Mouse (Mus musculus): ENCODE measurements around the gene Adam8. TPM values are rescaled to one million over a fixed set of nuclear protein-coding genes. Genes with fewer than 3 reads are reported as not detected.

Adam8 gene
- polyA plus RNA-seq, 1 experiment from 2014 or later, result 2.6 TPM

DNA sequence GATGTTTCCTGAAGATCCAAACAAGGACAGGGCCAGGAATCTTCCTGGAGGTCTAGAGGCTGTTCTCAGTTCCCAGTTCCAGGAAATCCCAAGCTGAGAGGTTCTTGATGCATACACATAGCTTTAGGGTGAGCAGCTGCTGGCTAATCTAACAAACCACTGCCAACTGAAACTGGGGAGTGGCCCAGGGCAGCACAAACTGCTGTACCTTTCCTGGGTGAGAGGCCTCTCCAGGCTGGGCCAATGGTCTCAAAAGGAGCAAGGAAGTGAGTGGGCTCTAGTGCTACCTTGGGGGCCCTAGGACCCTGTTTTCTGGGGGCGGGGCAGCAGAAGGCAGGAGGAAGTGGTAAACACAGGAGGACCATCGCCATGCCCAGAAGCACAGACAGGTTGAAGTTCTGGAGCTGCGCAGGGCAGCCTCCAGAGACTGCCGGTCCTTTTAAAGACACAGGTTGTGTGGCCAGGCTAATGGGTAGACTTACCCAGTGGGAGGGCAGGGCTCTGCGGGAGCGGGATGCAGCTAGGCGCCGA, 1.4 kb downstream of the Adam8 start:
- ATAC-seq (ENCODE audit: low FRiP score), result no peak
- H3K36me3 ChIP-seq (ENCODE audit: control insufficient read depth, insufficient read depth, low read length), result no peaks in the 10 kb centered on the region

DNA sequence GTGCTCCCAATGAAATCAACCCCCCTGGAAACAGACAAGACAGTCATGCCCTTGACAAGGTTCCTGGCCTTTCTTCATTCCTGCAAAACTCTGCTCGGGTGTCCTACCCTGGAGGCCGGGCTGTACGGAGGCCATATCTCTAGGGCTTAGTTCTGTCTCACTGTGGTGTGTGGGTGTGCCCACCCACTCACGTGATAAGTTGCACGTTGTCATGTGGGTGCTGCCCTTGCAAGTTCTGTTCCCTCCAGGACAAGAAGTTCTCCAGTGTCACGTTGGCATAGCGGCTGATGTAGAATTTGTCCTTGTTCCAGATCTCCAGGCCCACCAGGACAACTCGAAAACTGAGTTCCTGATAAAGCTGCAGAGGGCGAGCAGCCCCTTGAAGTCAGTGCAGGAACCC, 4.1 kb downstream of the Adam8 start:
- Histone ChIP-seq H3K4me2 (replicated peaks; ENCODE audit: low read depth, low read length) (no peak overlapping the region), H3K4me1 (replicated peaks; ENCODE audit: control insufficient read depth, insufficient read depth, low read length) (no peaks in the 10 kb centered on the region), H3K4me3 (ENCODE audit: low read depth, low read length) (no peak overlapping the region), H3K9me3 (ENCODE audit: control insufficient read depth, low read length) (no peaks in the 10 kb centered on the region), H3K36me3 (ENCODE audit: control insufficient read depth, insufficient read depth, low read length) (no peaks in the 10 kb centered on the region), H3K9ac (ENCODE audit: low read depth, low read length) (no peak overlapping the region), H3K27me3 (ENCODE audit: control insufficient read depth, insufficient read depth, low read length) (no peaks in the 10 kb centered on the region), H3K27ac (ENCODE audit: low read depth, low read length) (no peak overlapping the region)
- ATAC-seq (ENCODE audit: low FRiP score), result no peak
- DNase-seq (ENCODE audit: low spot score), result no peak
- 89% methylated on average over 9 of the region's 9 CpGs for WGBS

More for the DNA sequence above, 1.4 kb downstream of the Adam8 start:
- no peaks in the 10 kb centered on the region for H3K9me3 ChIP-seq (ENCODE audit: control insufficient read depth, low read length)
- H3K4me1 ChIP-seq (replicated peaks; ENCODE audit: control insufficient read depth, insufficient read depth, low read length), result no peaks in the 10 kb centered on the region
- 79% methylated on average over 8 of the region's 8 CpGs for WGBS
- no peak overlapping the region for H3K9ac ChIP-seq (ENCODE audit: low read depth, low read length)
- no peak overlapping the region for H3K4me3 ChIP-seq (ENCODE audit: low read depth, low read length)
- no peak overlapping the region for H3K27ac ChIP-seq (ENCODE audit: low read depth, low read length)
- H3K27me3 ChIP-seq (ENCODE audit: control insufficient read depth, insufficient read depth, low read length), result no peaks in the 10 kb centered on the region
- H3K4me2 ChIP-seq (replicated peaks; ENCODE audit: low read depth, low read length), result no peak overlapping the region
- DNase-seq (ENCODE audit: low spot score), result no peak

DNA sequence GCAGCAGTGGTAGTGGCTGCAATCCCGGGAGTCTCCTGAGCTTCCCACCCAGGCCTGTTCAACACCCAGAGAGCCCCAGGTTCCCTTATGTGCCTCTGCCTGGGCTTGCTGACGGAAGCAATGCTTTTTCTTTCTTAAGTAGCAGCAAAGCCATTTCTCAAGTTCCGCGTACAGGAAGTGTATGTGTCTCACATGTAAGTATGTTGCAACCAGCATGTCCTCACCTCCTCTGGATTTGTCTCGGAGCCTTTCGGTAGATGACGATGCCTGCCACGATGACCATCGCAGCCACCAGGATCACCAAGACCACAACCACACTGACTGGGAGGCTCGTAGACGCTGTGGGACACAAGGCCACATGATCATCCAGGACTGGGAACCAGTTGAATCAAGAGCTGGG, 7.9 kb downstream of the Adam8 start:
- ATAC-seq (ENCODE audit: low FRiP score), result no peak
- 94% methylated on average over 11 of the region's 11 CpGs for WGBS
- no peaks in the 10 kb centered on the region for H3K27me3 ChIP-seq (ENCODE audit: control insufficient read depth, insufficient read depth, low read length)

DNA sequence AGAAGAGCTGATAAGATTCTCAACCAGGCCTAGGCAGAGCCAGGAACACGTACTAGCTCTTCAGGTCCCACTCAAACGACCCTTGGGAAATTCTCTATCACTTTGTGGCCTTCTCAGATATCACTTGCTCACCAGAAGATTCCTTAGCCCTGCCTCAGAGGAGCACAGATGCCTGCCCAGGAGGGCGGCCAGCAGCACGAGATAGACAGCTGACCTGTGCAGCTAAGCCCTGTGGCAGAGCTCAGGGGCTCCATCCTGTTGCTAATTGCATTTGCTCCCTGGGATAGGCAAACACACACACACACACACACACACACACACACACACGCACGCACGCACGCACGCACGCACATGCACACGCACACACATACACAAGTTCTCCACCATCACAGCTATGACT, 10.3 kb downstream of the Adam8 start:
- H3K27ac ChIP-seq (ENCODE audit: low read depth, low read length), result no peak overlapping the region
- no peaks in the 10 kb centered on the region for H3K36me3 ChIP-seq (ENCODE audit: control insufficient read depth, insufficient read depth, low read length)
- no peak overlapping the region for H3K9ac ChIP-seq (ENCODE audit: low read depth, low read length)
- no peak for DNase-seq (ENCODE audit: low spot score)
- no peak overlapping the region for H3K4me3 ChIP-seq (ENCODE audit: low read depth, low read length)
- WGBS, result 87% methylated on average over 11 of the region's 11 CpGs
- H3K9me3 ChIP-seq (ENCODE audit: control insufficient read depth, low read length), result no peaks in the 10 kb centered on the region
- no peak overlapping the region for H3K4me2 ChIP-seq (replicated peaks; ENCODE audit: low read depth, low read length)
- peaks cover 3% of the 10 kb centered on the region; the same call in 1 of the 2 replicates for H3K4me1 ChIP-seq (replicated peaks; ENCODE audit: control insufficient read depth, insufficient read depth, low read length)
- no peak for ATAC-seq (ENCODE audit: low FRiP score)
- no peaks in the 10 kb centered on the region for H3K27me3 ChIP-seq (ENCODE audit: control insufficient read depth, insufficient read depth, low read length)

More for the DNA sequence above, 7.9 kb downstream of the Adam8 start:
- DNase-seq (ENCODE audit: low spot score), result no peak
- Histone ChIP-seq H3K36me3 (ENCODE audit: control insufficient read depth, insufficient read depth, low read length) (no peaks in the 10 kb centered on the region), H3K4me2 (replicated peaks; ENCODE audit: low read depth, low read length) (no peak overlapping the region), H3K9me3 (ENCODE audit: control insufficient read depth, low read length) (no peaks in the 10 kb centered on the region), H3K4me1 (replicated peaks; ENCODE audit: control insufficient read depth, insufficient read depth, low read length) (no peaks in the 10 kb centered on the region), H3K9ac (ENCODE audit: low read depth, low read length) (no peak overlapping the region), H3K4me3 (ENCODE audit: low read depth, low read length) (no peak overlapping the region), H3K27ac (ENCODE audit: low read depth, low read length) (no peak overlapping the region)

DNA sequence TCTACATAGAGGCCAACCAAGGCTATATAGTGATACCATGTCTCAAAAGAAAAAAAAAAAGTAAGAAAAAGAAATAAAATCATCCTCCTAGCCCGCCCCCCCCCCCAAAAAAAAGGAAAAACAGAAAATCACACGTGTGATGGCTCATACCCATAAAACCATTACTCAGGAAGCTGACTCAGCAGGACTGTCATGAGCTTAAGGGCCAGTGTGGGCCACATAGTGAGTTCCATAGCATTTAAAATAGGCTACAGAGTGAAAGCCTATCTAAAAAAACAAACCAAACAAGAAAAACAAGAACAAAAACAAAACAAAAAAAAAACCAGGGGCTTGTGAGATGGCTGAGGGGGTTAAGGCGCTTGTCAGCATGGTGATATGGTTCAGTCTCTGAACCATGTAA, 11.6 kb downstream of the Adam8 start:
- peaks cover 3% of the 10 kb centered on the region; the same call in 1 of the 2 replicates for H3K4me1 ChIP-seq (replicated peaks; ENCODE audit: control insufficient read depth, insufficient read depth, low read length)
- no peak overlapping the region for H3K4me2 ChIP-seq (replicated peaks; ENCODE audit: low read depth, low read length)
- H3K27me3 ChIP-seq (ENCODE audit: control insufficient read depth, insufficient read depth, low read length), result no peaks in the 10 kb centered on the region
- ATAC-seq (ENCODE audit: low FRiP score) (no peak), DNase-seq (ENCODE audit: low spot score) (no peak)
- H3K27ac ChIP-seq (ENCODE audit: low read depth, low read length), result no peak overlapping the region
- H3K9ac ChIP-seq (ENCODE audit: low read depth, low read length), result no peak overlapping the region
- H3K4me3 ChIP-seq (ENCODE audit: low read depth, low read length), result no peak overlapping the region
- WGBS, result 64% methylated on average over 3 of the region's 3 CpGs
- H3K36me3 ChIP-seq (ENCODE audit: control insufficient read depth, insufficient read depth, low read length), result no peaks in the 10 kb centered on the region
- no peaks in the 10 kb centered on the region for H3K9me3 ChIP-seq (ENCODE audit: control insufficient read depth, low read length)

DNA sequence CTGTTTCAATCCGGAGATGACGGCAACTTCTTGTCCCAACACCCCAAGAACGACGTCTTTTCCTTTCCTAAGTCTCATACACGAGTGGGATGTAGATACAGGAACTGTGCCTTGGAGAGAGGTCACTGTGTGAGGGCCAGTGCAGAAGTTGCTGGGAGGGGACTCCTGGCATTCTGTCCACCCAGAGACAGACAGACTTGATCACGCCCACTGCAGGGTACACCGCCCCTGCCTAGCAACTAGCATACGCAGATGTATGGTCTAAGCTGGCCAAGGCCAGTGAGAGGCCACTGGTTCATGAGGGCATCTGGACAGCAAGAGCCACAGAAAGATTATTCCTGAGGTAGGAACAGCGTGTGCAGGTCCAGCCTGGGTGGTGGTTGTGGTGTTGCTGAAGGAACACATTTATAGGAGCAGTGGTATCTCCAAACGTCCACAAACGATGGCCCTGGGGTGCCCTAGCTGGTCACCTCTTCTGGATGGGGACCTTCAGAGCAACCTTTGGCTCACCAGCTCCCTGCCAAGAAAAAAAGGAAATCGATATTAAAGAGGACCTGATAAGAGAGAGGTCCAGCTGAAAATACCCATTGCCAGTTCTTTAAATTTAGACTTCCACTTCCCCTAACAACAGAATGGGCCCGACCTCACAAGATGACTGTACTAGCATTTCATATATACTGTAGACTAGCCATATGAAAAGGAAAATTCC, 13.2 kb downstream of the Adam8 start:
- peak overlapping the region; percentile 72 for H3K4me2 ChIP-seq (replicated peaks; ENCODE audit: low read depth, low read length)
- H3K9ac ChIP-seq (ENCODE audit: low read depth, low read length), result peak overlapping the region; percentile 31
- DNase-seq (ENCODE audit: low spot score), result peak; percentile 14
- H3K27me3 ChIP-seq (ENCODE audit: control insufficient read depth, insufficient read depth, low read length), result no peaks in the 10 kb centered on the region
- no peaks in the 10 kb centered on the region for H3K9me3 ChIP-seq (ENCODE audit: control insufficient read depth, low read length)
- H3K4me1 ChIP-seq (replicated peaks; ENCODE audit: control insufficient read depth, insufficient read depth, low read length), result peaks cover 3% of the 10 kb centered on the region; the same call in 1 of the 2 replicates
- H3K27ac ChIP-seq (ENCODE audit: low read depth, low read length), result no peak overlapping the region
- peak overlapping the region; percentile 51 for H3K4me3 ChIP-seq (ENCODE audit: low read depth, low read length)
- WGBS, result 48% methylated on average over 13 of the region's 13 CpGs
- H3K36me3 ChIP-seq (ENCODE audit: control insufficient read depth, insufficient read depth, low read length), result no peaks in the 10 kb centered on the region
- peak; percentile 61 for ATAC-seq (ENCODE audit: low FRiP score)

DNA sequence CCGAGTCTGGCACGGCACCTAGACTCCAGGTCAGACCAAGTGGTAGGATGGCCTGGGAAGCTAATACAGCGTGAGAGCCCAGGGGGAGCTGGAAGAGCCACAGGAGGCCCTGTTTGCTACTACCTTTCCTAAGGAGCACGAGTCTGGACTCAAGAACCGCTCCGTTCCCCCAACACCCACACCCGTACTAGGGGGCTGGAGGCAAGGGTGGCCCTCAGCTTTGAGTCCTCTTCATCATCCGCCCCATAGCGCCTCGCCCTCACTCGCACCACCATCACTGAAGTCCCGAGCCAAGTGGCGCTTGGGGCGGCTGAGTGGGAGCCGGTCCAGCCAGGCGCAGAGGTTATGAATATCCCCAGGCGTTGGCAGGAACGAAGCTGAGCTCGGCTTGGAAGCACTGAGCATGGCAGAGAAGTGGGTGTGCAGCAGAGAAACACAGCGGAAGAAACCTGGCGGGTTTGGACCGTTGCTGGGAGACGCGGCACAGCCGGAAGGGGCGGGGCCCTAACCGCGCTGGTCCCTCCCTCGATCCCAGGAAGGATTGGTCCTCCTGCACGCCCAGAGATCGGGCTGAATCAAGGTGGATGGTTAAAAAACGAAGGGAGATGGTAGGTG, 14.0 kb downstream of the Adam8 start, which contains the start of gene 6430531B16Rik:
6430531B16Rik (minus strand) TSS at position 478 of the 615 bp plus-strand sequence.
- WGBS, result 4% methylated on average over 32 of the region's 32 CpGs
- no peaks in the 10 kb centered on the region for H3K36me3 ChIP-seq (ENCODE audit: control insufficient read depth, insufficient read depth, low read length)
- peaks cover 3% of the 10 kb centered on the region; the same call in 1 of the 2 replicates for H3K4me1 ChIP-seq (replicated peaks; ENCODE audit: control insufficient read depth, insufficient read depth, low read length)
- H3K4me2 ChIP-seq (replicated peaks; ENCODE audit: low read depth, low read length), result peak within 1 kb of the TSS; percentile 72
- H3K9ac ChIP-seq (ENCODE audit: low read depth, low read length), result peak within 1 kb of the TSS; percentile 42
- H3K27ac ChIP-seq (ENCODE audit: low read depth, low read length), result no peak within 1 kb of the TSS
- peak within 1 kb of the TSS; percentile 51 for H3K4me3 ChIP-seq (ENCODE audit: low read depth, low read length)
- no peaks in the 10 kb centered on the region for H3K9me3 ChIP-seq (ENCODE audit: control insufficient read depth, low read length)
- DNase-seq (ENCODE audit: low spot score) (peak; percentile 89), ATAC-seq (ENCODE audit: low FRiP score) (peak; percentile 91)
- H3K27me3 ChIP-seq (ENCODE audit: control insufficient read depth, insufficient read depth, low read length), result no peaks in the 10 kb centered on the region

DNA sequence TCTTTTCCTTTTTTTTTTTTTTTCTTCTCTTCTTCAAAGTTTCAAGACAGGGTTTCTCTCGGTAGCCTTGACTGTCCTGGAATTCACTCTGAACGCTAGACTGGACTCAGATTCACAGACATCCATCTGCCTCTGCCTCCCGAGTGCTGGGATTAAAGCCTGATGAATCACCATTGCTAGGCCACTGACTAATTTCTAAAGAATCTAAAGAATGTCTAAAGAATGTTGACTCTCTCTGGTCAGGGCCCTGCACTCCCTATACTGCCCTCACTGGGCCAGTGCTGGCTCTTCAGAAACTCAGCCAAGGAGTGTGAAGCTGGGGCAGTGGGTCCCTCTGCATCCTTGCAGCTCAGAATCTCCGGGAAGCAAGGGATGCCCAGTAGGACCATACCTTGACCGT, 16.9 kb downstream of the Adam8 start:
- 57% methylated on average over 5 of the region's 5 CpGs for WGBS
- no peak overlapping the region for H3K27ac ChIP-seq (ENCODE audit: low read depth, low read length)
- H3K4me3 ChIP-seq (ENCODE audit: low read depth, low read length), result no peak overlapping the region
- H3K4me2 ChIP-seq (replicated peaks; ENCODE audit: low read depth, low read length), result no peak overlapping the region
- ATAC-seq (ENCODE audit: low FRiP score) (no peak), DNase-seq (ENCODE audit: low spot score) (no peak)
- H3K9ac ChIP-seq (ENCODE audit: low read depth, low read length), result no peak overlapping the region
- peaks cover 3% of the 10 kb centered on the region; the same call in 1 of the 2 replicates for H3K4me1 ChIP-seq (replicated peaks; ENCODE audit: control insufficient read depth, insufficient read depth, low read length)
- no peaks in the 10 kb centered on the region for H3K27me3 ChIP-seq (ENCODE audit: control insufficient read depth, insufficient read depth, low read length)
- H3K9me3 ChIP-seq (ENCODE audit: control insufficient read depth, low read length), result no peaks in the 10 kb centered on the region
- H3K36me3 ChIP-seq (ENCODE audit: control insufficient read depth, insufficient read depth, low read length), result no peaks in the 10 kb centered on the region
